Mouse (Mus musculus): ENCODE data around the gene Plin3.

- TF ChIP-seq KAT2A (conservative IDR thresholded peaks at IDR 0.05; ENCODE audit: low read depth, low read length) = no peak
- TF ChIP-seq ZMIZ1 (IDR thresholded peaks at IDR 0.05; ENCODE audit: low read depth, low read length) = no peak
- TF ChIP-seq CTCF (IDR thresholded peaks at IDR 0.05 in 2 of 3, conservative IDR thresholded peaks at IDR 0.05 in 1 of 3; ENCODE audit: control insufficient read depth in 1 of 3, insufficient read depth in 1 of 3, low read depth in 2 of 3, low read length in 3 of 3, poor library complexity in 1 of 3, severe bottlenecking in 1 of 3) = no peak
- TF ChIP-seq POLR2A (IDR thresholded peaks at IDR 0.05; ENCODE audit: control insufficient read depth in 1 of 2, insufficient read depth in 1 of 2, low read depth in 1 of 2, low read length in 2 of 2, poor library complexity in 1 of 2) = no peak
These were observed 31.7 kb upstream of the Plin3 start for GRCm38 (mm10) chr17:56324419-56324818.

Measured in MEL (cell line).